ENCODE assay signal across 15 mouse cellular contexts in the genomic region with DNA sequence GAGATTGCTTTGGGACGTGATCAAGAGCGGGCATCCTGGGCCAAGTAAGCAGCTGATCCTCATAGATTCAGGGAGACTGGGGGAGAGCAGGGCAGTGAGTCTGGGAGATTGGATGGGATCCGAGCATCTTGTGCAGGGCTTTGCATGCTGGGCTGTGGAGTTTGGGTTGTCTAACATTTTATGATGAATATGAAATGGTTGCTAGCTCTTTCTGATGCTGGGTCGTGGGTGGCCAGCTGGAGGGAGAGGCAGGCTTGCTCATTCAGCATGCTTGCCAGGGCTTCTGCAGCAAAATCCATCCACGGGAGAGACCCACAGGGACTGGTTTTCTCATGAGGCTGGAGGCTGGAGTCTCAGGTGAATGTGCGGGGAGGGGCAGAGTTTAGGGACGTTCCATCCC. TPM values are rescaled to one million over a fixed set of nuclear protein-coding genes. Genes with fewer than 3 reads are reported as not detected.
A peak's percentile ranks its signal among the peaks of the same experiment; 100 is the strongest.
DNase-seq lines count a peak whose midpoint lies in the region; ATAC-seq and TF ChIP-seq lines count a peak whose summit lies in the region.
"Had no signal": no experiment of that assay in that cellular context is flagged by ENCODE, and none has a peak within 500 bp of the region (broad histone marks: within the 10 kb centered on the region; RNA-seq: fewer than 3 reads in every experiment).

No protein-coding gene starts in this region.

- peak overlapping the region; percentile 53; the same call in 1 of the 2 replicates for H3K27ac ChIP-seq in heart, embryonic 12.5 days (ENCODE audit: poor library complexity, severe bottlenecking)
- no peak overlapping the region for H3K27ac ChIP-seq in neural tube, embryonic 13.5 days (replicated peaks)
- H3K27ac ChIP-seq in hindbrain, postnatal 0 days = no peak overlapping the region
- H3K27ac ChIP-seq: lung, embryonic 15.5 days; neural tube, embryonic 15.5 days had no signal

- H3K4me2 ChIP-seq in heart, embryonic 12.5 days = peak overlapping the region; percentile 82
- H3K4me2 ChIP-seq in neural tube, embryonic 13.5 days = no peak overlapping the region
- H3K4me2 ChIP-seq in hindbrain, postnatal 0 days (ENCODE audit: low read depth, low read length) = no peak overlapping the region
- H3K4me2 ChIP-seq: lung, embryonic 15.5 days; neural tube, embryonic 15.5 days had no signal

- H3K36me3 ChIP-seq in heart, embryonic 12.5 days = no peaks in the 10 kb centered on the region
- H3K36me3 ChIP-seq in neural tube, embryonic 13.5 days = no peaks in the 10 kb centered on the region
- no peaks in the 10 kb centered on the region for H3K36me3 ChIP-seq in hindbrain, postnatal 0 days (ENCODE audit: insufficient read depth, low read length)
- H3K36me3 ChIP-seq: forebrain, embryonic 10.5 days; lung, embryonic 15.5 days; neural tube, embryonic 15.5 days had no signal

- no peak overlapping the region for H3K4me3 ChIP-seq in heart, embryonic 12.5 days
- H3K4me3 ChIP-seq in neural tube, embryonic 13.5 days = no peak overlapping the region
- no peak overlapping the region for H3K4me3 ChIP-seq in hindbrain, postnatal 0 days (ENCODE audit: low read length)
- H3K4me3 ChIP-seq: forebrain, embryonic 10.5 days; lung, embryonic 15.5 days; neural tube, embryonic 15.5 days had no signal

- H3K9ac ChIP-seq in heart, embryonic 12.5 days = peak overlapping the region; percentile 32; the same call in 1 of the 2 replicates
- H3K9ac ChIP-seq in neural tube, embryonic 13.5 days = peak overlapping the region; percentile 13; the same call in 1 of the 2 replicates
- H3K9ac ChIP-seq in hindbrain, postnatal 0 days (replicated peaks; ENCODE audit: low read length) = no peak overlapping the region
- H3K9ac ChIP-seq: lung, embryonic 15.5 days had no signal

- no peak for DNase-seq in heart, adult 18-20 months
- DNase-seq in neural tube, embryonic 10.5 days (ENCODE audit: extremely low spot score, low spot score) = no peak
- DNase-seq in left cerebral cortex, postnatal 36 days (ENCODE audit: low spot score in 2 of 2) = peak; percentile 68 to 73
- DNase-seq in right cerebral cortex, postnatal 36 days (ENCODE audit: low spot score in 2 of 2) = peak; percentile 65 to 69
- DNase-seq in hindbrain, postnatal 0 days (ENCODE audit: low spot score) = no peak
- DNase-seq: adrenal gland, adult 2 months; gastrocnemius, postnatal 36 days; kidney, postnatal 10 days; thymus, postnatal 25 days had no signal

- no peak for TF ChIP-seq CTCF in hindbrain, postnatal 0 days (IDR thresholded peaks at IDR 0.05; ENCODE audit: low read depth)

- ATAC-seq in heart, embryonic 12.5 days (ENCODE audit: insufficient number of reproducible peaks, low FRiP score) = no peak
- no peak for ATAC-seq in neural tube, embryonic 13.5 days (ENCODE audit: low read depth)
- ATAC-seq in hindbrain, postnatal 0 days = no peak
- no peak for ATAC-seq in monocyte, adult 5-6 weeks (replicated peaks; ENCODE audit: insufficient number of reproducible peaks, low FRiP score, low TSS enrichment, poor library complexity, severe bottlenecking)

- 59% methylated on average over 7 of the region's 7 CpGs for WGBS in heart, embryonic 12.5 days
- 83% methylated on average over 7 of the region's 7 CpGs for WGBS in neural tube, embryonic 13.5 days
- 86% methylated on average over 7 of the region's 7 CpGs for WGBS in hindbrain, postnatal 0 days

- H3K4me1 ChIP-seq in heart, embryonic 12.5 days (replicated peaks) = peaks cover 61% of the 10 kb centered on the region
- H3K4me1 ChIP-seq in neural tube, embryonic 13.5 days (replicated peaks) = peaks cover 14% of the 10 kb centered on the region
- H3K4me1 ChIP-seq in hindbrain, postnatal 0 days (ENCODE audit: insufficient read depth, low read length) = peaks cover 7% of the 10 kb centered on the region; the same call in 1 of the 2 replicates

- no peaks in the 10 kb centered on the region for H3K9me3 ChIP-seq in heart, embryonic 12.5 days (replicated peaks)
- no peaks in the 10 kb centered on the region for H3K9me3 ChIP-seq in neural tube, embryonic 13.5 days
- H3K9me3 ChIP-seq in hindbrain, postnatal 0 days (ENCODE audit: low read length) = no peaks in the 10 kb centered on the region
- H3K9me3 ChIP-seq: forebrain, embryonic 10.5 days; lung, embryonic 15.5 days; neural tube, embryonic 15.5 days had no signal

- no peaks in the 10 kb centered on the region for H3K27me3 ChIP-seq in heart, embryonic 12.5 days (replicated peaks)
- H3K27me3 ChIP-seq in neural tube, embryonic 13.5 days = no peaks in the 10 kb centered on the region
- no peaks in the 10 kb centered on the region for H3K27me3 ChIP-seq in hindbrain, postnatal 0 days (ENCODE audit: insufficient read depth, low read length)
- H3K27me3 ChIP-seq: lung, embryonic 15.5 days; neural tube, embryonic 15.5 days had no signal

- intact Hi-C loops in left cerebral cortex, postnatal 36 days (cut with DNase I) = no loop called here

RNA-seq across cellular contexts. Expression of a gene that starts 2.6 kb away (rescaled TPM):
- polyA plus RNA-seq in heart, embryonic 12.5 days (2016; fragmentation: Nextera tagmentation; extraction: Ambion mirVana) = 17.7 and 18.4 TPM in 2 replicates
- total RNA-seq in heart, adult 18-20 months (2021) = 1 to 10 TPM; 3.4 to 3.9 TPM
- polyA plus RNA-seq in neural tube, embryonic 13.5 days (2015; fragmentation: Nextera tagmentation; extraction: Ambion mirVana) = 20.8 and 24.2 TPM in 2 replicates
- total RNA-seq in left cerebral cortex, postnatal 36 days (2021) = 10 to 100 TPM; 31.1 to 38.6 TPM
- total RNA-seq in hindbrain, postnatal 0 days (2014; rRNA removed) = 21.0 and 27.6 TPM in 2 replicates
- 17.3 and 18.5 TPM in 2 replicates for polyA plus RNA-seq in hindbrain, postnatal 0 days (2015; fragmentation: Nextera tagmentation; extraction: Ambion mirVana)
- total RNA-seq in monocyte, adult 5-6 weeks (2017) = 0.68 to 2.0 TPM (median 1.5 TPM) in 3 replicates

RNA-seq across cellular contexts. Expression of a gene that starts 16.5 kb away (rescaled TPM):
- 0.39 and 0.46 TPM in 2 replicates for polyA plus RNA-seq in heart, embryonic 12.5 days (2016; fragmentation: Nextera tagmentation; extraction: Ambion mirVana)
- total RNA-seq in heart, adult 18-20 months (2021) = 1 to 10 TPM; 1.2 to 1.6 TPM
- 0.59 and 0.92 TPM in 2 replicates for polyA plus RNA-seq in neural tube, embryonic 13.5 days (2015; fragmentation: Nextera tagmentation; extraction: Ambion mirVana)
- total RNA-seq in left cerebral cortex, postnatal 36 days (2021) = 1 to 10 TPM; 2.1 to 2.8 TPM
- 4.2 and 6.5 TPM in 2 replicates for total RNA-seq in hindbrain, postnatal 0 days (2014; rRNA removed)
- polyA plus RNA-seq in hindbrain, postnatal 0 days (2015; fragmentation: Nextera tagmentation; extraction: Ambion mirVana) = 0.91 and 1.1 TPM in 2 replicates
- total RNA-seq in monocyte, adult 5-6 weeks (2017) = 1.3 to 3.6 TPM (median 1.4 TPM) in 3 replicates
- polyA plus RNA-seq: lung, embryonic 15.5 days had no signal

RNA-seq across cellular contexts. Expression of a gene that starts 34.5 kb away (rescaled TPM):
- 72.3 and 78.7 TPM in 2 replicates for polyA plus RNA-seq in heart, embryonic 12.5 days (2016; fragmentation: Nextera tagmentation; extraction: Ambion mirVana)
- 10 to 100 TPM; 88.3 to 91.5 TPM for total RNA-seq in heart, adult 18-20 months (2021)
- 167 and 170 TPM in 2 replicates for polyA plus RNA-seq in neural tube, embryonic 13.5 days (2015; fragmentation: Nextera tagmentation; extraction: Ambion mirVana)
- 100 to 1,000 TPM; 209 to 229 TPM for total RNA-seq in left cerebral cortex, postnatal 36 days (2021)
- 129 and 148 TPM in 2 replicates for total RNA-seq in hindbrain, postnatal 0 days (2014; rRNA removed)
- polyA plus RNA-seq in hindbrain, postnatal 0 days (2015; fragmentation: Nextera tagmentation; extraction: Ambion mirVana) = 213 and 220 TPM in 2 replicates
- 105 to 146 TPM (median 129 TPM) in 3 replicates for total RNA-seq in monocyte, adult 5-6 weeks (2017)

RNA-seq across cellular contexts. Expression of a gene that starts 35.3 kb away (rescaled TPM):
- polyA plus RNA-seq in heart, embryonic 12.5 days (2016; fragmentation: Nextera tagmentation; extraction: Ambion mirVana) = 218 TPM in 2 replicates
- 100 to 1,000 TPM; 561 to 602 TPM for total RNA-seq in heart, adult 18-20 months (2021)
- polyA plus RNA-seq in neural tube, embryonic 13.5 days (2015; fragmentation: Nextera tagmentation; extraction: Ambion mirVana) = 1.6 and 1.9 TPM in 2 replicates
- total RNA-seq in left cerebral cortex, postnatal 36 days (2021) = 1 to 10 TPM; 2.8 to 4.0 TPM
- total RNA-seq in hindbrain, postnatal 0 days (2014; rRNA removed) = 3.2 and 4.2 TPM in 2 replicates
- 1.4 and 1.6 TPM in 2 replicates for polyA plus RNA-seq in hindbrain, postnatal 0 days (2015; fragmentation: Nextera tagmentation; extraction: Ambion mirVana)
- 0.96 to 4.0 TPM (median 1.2 TPM) in 3 replicates for total RNA-seq in monocyte, adult 5-6 weeks (2017)

RNA-seq across cellular contexts. Expression of a gene that starts 42.9 kb away (rescaled TPM):
- 23.7 and 26.3 TPM in 2 replicates for polyA plus RNA-seq in heart, embryonic 12.5 days (2016; fragmentation: Nextera tagmentation; extraction: Ambion mirVana)
- total RNA-seq in heart, adult 18-20 months (2021) = 100 to 1,000 TPM in 1 of 2 experiments, 10 to 100 TPM in 1; 53.9 to 125 TPM
- polyA plus RNA-seq in neural tube, embryonic 13.5 days (2015; fragmentation: Nextera tagmentation; extraction: Ambion mirVana) = 6.2 and 9.4 TPM in 2 replicates
- total RNA-seq in left cerebral cortex, postnatal 36 days (2021) = 10 to 100 TPM; 59.2 to 69.4 TPM
- 18.4 and 28.6 TPM in 2 replicates for total RNA-seq in hindbrain, postnatal 0 days (2014; rRNA removed)
- polyA plus RNA-seq in hindbrain, postnatal 0 days (2015; fragmentation: Nextera tagmentation; extraction: Ambion mirVana) = 26.7 and 29.2 TPM in 2 replicates
- total RNA-seq in monocyte, adult 5-6 weeks (2017) = 33.7 to 72.1 TPM (median 37.1 TPM) in 3 replicates

Comparison
In these comparisons a context has a peak if more than half of its experiments do, and no peak if none do; other contexts are left out.
1. DNase-seq: peak in left cerebral cortex, postnatal 36 days (2 of 2) and right cerebral cortex, postnatal 36 days (2 of 2); none in heart, adult 18-20 months (0 of 2), neural tube, embryonic 10.5 days (single experiment) and hindbrain, postnatal 0 days (single experiment).